Mouse (Mus musculus) Muller cell, postnatal 12 days (primary cell): ENCODE data around the gene Gm49711.
A peak's percentile ranks its signal among the peaks of the same experiment; 100 is the strongest.
"Not testable (repeated sequence)": the region's sequence is repeated elsewhere in the genome, so short reads cannot be mapped to it uniquely, and the experiment has no call there.

Source experiments
- DNase-seq: peaks from one replicate; pipeline ENCODE4 v3.0.0-alpha.2; 2015; ENCODE audit errors: inconsistent ontology term

The Gm49711 gene

GRCm38 (mm10) chr16:92062832-92063231, 4.7 kb downstream of the Gm49711 start:
- no peak for DNase-seq

- DNase-seq: no peak
Measured at GRCm38 (mm10) chr16:92064801-92065200, 6.7 kb downstream of the Gm49711 start.

- no peak for DNase-seq
Measured at GRCm38 (mm10) chr16:92070338-92070737, 12.2 kb downstream of the Gm49711 start.

GRCm38 (mm10) chr16:92076797-92077196, 18.7 kb downstream of the Gm49711 start:
- no peak for DNase-seq

GRCm38 (mm10) chr16:92083771-92084453, 25.8 kb downstream of the Gm49711 start:
- no peak for DNase-seq

DNA sequence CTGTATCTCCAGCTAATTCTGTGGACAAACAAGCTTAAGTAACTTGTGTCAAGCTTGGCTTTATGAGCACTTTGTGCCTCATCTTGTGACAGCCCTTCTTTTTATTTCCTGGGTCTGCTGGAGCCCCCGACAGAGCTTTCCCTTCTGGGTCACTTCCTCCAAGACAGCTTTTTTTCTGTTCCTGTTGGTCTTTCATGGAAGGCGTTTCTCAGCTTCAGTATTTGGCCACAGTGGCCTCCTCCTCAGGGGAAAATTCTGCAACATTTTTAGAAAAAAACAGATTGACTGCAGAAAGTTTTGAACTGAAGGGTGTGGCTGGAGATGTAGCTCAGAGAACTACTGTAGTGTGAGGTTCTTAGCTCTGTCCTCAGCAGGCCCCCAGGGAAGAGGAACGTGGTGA, 31.1 kb downstream of the Gm49711 start:
- DNase-seq: no peak

- no peak for DNase-seq
Measured at GRCm38 (mm10) chr16:92091876-92092275, 33.8 kb downstream of the Gm49711 start.

GRCm38 (mm10) chr16:92098351-92099051, 40.4 kb downstream of the Gm49711 start:
- no peak for DNase-seq

DNA sequence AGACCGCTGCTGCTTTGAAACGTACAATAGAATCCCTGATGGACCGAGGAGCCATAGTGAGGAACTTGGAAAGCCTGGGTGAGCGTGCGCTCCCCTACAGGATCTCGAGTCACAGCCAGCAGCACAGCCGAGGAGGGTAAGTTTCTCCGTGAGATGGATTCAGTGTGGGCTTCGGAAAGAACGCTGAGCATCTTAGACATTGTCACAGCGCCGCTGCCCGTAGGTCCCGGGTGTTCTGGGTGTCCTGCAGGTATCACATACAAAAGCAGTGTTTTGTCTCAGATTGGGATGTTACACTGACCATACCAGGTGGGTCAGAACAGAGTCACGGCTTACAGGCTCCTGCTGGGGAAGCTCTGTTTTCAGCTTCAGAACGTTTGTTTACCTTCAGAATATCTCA, 41.5 kb downstream of the Gm49711 start:
- no peak for DNase-seq

DNA sequence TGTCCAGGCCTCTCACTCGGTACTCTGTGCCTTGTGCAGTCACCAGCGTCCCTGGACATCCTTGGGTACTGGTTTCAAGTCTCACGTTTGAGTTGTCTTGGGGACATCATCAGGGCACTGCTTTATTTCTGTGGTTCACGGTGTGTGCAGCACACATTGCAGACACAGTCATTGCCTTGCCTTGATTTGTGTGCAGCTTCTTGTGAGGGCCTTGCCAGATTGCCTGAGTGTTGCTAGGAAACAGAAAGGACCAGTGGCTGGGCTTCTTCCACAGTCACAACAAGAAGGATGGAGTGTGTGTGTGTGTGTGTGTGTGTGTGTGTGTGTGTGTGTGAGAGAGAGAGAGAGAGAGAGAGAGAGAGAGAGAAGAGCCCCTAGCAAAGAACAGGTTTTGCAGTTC, 42.0 kb downstream of the Gm49711 start:
- no peak for DNase-seq

DNA sequence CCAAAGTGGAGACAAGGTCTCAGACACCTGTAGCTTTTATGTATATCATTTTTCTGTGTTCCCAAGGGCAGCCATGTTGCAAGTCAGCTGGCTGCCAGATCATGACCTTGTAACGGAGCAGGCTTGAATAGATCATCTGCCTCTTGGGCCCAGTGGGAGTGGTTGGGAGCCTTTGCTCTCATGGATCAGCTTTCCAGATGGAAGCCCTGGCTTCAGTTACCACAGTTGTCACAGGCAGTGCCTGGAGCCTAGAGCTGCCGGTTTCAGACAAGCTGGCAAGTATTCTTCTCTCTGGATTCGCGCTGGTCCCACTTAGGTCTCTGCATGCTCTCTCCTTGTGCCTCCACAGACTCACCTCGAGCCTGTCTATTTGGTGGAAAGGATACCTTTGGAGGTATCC, 44.0 kb downstream of the Gm49711 start:
- DNase-seq: no peak

DNA sequence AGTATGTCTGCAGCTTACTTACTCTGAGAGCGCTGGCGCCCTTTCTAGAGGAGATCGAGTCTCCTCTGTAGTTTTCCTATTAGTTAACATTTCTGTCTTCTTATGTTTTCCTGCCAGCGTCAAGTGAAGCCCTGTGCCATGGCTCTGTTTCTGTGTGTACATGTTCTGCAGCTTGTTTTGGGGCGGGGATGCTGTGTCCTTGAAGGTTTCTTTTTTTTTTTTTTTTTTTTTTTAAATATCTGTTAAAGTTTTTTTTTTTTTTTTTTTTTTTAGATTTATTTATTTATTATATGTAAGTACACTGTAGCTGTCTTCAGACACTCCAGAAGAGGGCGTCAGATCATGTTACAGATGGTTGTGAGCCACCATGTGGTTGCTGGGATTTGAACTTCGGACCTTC, 44.8 kb downstream of the Gm49711 start:
- DNase-seq: not testable (repeated sequence)

GRCm38 (mm10) chr16:92103572-92104331, 45.6 kb downstream of the Gm49711 start:
- peak; percentile 80 for DNase-seq

GRCm38 (mm10) chr16:92104332-92104590, 46.1 kb downstream of the Gm49711 start:
- DNase-seq: no peak

DNA sequence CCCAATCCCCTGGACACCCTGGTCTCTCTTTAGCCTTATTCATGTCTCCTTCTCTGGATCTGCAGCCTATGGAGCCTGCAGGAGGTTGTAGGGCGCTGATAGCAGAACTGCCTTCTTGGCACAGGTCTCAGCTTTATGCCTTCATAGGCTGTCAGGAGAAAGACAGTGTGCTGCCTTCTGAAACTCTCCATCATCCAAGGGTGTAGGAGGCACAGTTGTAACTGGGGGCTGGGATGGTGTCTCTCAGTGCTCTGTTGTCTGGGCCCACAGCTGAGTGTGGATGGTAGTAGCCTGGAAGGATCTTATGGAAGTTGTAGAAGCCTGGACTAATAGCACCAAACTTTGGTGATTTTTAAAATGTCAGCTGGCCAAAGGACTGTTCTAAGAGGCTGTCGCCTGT, 46.8 kb downstream of the Gm49711 start:
- no peak for DNase-seq

DNA sequence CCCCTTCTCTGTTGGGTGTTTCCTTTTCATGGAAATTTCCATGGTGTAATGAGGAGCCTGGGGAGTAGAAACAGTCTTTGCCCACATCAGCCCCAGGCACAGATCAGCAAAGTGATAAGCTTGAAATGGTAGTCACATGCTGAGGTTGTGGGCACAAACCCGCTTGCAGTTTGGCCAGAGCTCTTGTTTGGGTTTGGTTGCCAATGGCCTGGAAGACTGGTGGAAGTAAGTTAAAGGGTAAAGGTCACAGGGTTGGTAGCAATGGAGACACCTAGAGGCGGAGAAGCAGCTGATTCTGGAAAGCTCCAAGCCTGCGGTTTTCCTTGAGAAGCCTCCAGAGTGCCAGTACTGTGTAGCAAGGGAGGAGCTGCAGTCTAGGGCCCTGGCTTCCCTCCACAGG, 47.5 kb downstream of the Gm49711 start:
- no peak for DNase-seq

DNA sequence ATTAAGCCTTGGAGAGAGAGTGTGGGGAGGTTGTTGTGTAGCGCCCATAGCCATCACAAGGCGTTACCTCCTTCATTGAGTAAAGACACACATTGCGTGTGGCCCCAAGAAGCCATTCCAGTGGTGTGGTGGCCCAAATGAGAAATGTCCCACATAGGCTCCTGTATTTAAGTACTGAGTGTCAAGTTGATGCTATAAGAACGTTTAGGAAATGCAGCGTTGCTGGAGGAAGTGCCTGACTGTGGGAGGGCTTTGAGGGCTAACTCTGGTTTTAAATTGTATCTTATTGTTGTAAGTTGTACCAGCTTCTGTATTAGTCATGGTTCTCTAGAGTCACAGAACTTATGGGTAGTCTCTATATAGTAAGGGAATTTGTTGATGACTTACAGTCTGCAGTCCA, 49.2 kb downstream of the Gm49711 start:
- DNase-seq: no peak

- DNase-seq: no peak
Measured at GRCm38 (mm10) chr16:92114706-92115241, 56.7 kb downstream of the Gm49711 start.

DNA sequence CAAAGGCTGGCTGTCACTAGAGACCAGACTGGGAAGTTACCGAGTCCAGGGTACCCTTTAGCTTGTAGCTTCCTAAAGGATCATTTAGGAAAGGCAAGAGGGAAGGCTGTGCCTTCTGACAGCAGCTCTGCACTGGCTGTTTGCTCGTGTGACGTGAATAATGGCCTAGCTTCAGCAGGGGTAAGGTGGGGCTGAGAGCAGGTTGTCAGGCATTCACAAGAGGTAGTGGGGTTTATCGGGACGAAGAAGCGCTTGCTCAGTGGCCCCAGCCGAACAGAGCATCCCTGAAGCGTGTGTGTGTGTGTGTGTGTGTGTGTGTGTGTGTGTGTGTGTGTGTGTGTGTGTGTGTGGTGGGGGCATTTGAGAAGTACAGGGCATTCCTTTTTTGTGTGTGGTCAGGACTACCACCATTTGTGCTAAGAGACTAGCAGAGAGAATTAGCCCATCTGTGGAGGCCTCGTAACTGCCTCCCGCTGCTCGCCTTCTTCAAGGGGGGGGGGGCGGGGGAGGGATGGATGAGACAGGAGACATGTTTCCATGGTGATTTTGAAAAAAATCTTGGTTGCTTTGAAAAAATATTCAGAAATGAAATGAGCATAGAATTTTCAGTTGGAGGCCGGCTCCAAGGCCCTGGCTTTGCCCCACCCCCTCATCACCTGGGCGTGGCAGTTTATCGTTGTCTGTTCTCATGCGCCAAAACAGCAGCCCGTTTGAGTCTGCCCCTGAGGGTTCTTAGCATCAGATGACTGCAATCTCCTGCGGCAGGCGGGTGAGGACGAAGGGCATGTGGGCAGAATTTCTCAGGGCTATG, 57.7 kb downstream of the Gm49711 start:
- DNase-seq: peak; percentile 26

DNA sequence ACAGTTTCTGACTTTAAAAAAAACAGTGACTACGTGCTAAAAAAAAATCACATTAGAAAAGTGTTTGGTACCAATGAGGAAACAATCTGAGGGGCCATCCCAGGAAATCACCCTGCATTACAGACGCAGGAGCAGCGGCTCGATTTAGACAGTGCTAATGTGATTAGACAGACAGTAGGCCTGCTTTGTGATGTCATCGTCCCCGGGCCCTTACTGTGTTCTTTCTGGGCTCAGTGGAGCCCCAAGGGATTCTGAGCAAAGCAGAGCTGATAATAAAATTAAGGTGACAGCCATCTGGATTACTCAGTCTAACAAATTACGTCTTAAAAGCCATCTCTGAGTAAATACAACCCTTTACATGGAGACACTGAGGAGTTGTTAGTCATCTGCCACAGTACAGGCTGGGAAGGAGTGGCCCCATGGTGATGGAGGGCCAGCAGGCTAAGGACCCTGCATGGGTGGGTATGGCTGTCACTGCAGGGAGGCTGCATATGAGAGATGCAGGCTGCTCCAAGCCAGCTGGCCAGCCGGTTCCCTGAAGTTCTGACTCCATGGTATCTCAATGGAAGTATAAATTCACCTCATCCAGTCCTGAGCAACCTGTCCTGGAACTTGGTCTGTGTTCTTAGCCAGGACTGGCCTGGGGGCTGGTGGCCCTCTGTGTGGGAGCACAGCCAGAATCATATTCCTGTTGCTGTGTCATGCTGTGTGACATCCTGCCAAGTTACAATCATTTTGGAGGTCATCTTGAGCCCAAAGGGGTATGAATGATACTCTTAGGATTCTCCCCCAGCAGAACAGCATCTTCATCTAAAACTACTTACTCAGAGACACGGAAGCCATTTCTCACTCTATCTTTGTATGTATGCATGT, 59.5 kb downstream of the Gm49711 start:
- DNase-seq: peak; percentile 40

- peak; percentile 27 for DNase-seq
Measured at GRCm38 (mm10) chr16:92119013-92119515, 60.9 kb downstream of the Gm49711 start.
